Mouse (Mus musculus): ENCODE data around the gene Gm49358.

GRCm38 (mm10) chr10:86810000-86810399, 46.2 kb downstream of the Gm49358 start:
- TF ChIP-seq POLR2A (IDR thresholded peaks at IDR 0.05; ENCODE audit: extremely low read depth, insufficient read depth, low read length) (no peak), CTCF (IDR thresholded peaks at IDR 0.05; ENCODE audit: extremely low read depth, insufficient read depth, low read length) (no peak)

Data from cortical plate, adult 2 months (tissue).